Mouse (Mus musculus) embryonic stem cell, embryonic (primary cell): ENCODE results near the gene Rbfox1.

Experiments used
- CTCF ChIA-PET, 4 experiments: fragments of 300-600 bp in 2 of 4; fragments of 350-600 bp in 2 of 4; sonication (Branson Sonifier 250); formaldehyde crosslinking; loops; one replicate each; lab custom pipeline; 2022; ENCODE audit warnings: inconsistent platforms in 2 of 4; lab: Charles Lee
- POLR2A ChIA-PET, 4 experiments: fragments of 300-600 bp in 2 of 4; fragments of 350-600 bp in 2 of 4; sonication (Branson Sonifier 250); formaldehyde crosslinking; loops; one replicate each; lab custom pipeline; 2022; ENCODE audit warnings: antibody characterized with exemption in 4 of 4, inconsistent platforms in 1 of 4; lab: Charles Lee

The Rbfox1 gene

GRCm38 (mm10) chr16:6883798-6884197, 998.6 kb downstream of the Rbfox1 start:
- ChIA-PET CTCF (interaction anchor here in 1 of 4 experiments (0.6 kb wide), 1 partner anchor 350 kb away, joined by 3 read pairs; no protein-coding TSS in a partner anchor), POLR2A (no interaction called here)

GRCm38 (mm10) chr16:6885617-6886016, 1000.5 kb downstream of the Rbfox1 start:
- POLR2A ChIA-PET, result interaction anchor here in 1 of 4 experiments (1.2 kb wide), 1 partner anchor 10 kb away, joined by 4 read pairs; no protein-coding TSS in a partner anchor
- CTCF ChIA-PET, result no interaction called here

- CTCF ChIA-PET, result no interaction called here
These were observed 1004.1 kb downstream of the Rbfox1 start for GRCm38 (mm10) chr16:6889221-6889620.

GRCm38 (mm10) chr16:6897734-6898133, 1012.6 kb downstream of the Rbfox1 start:
- POLR2A ChIA-PET, result interaction anchor here in 1 of 4 experiments (0.6 kb wide), 1 partner anchor 12 kb away, joined by 3 read pairs; no protein-coding TSS in a partner anchor

More at GRCm38 (mm10) chr16:6889221-6889620, 1004.1 kb downstream of the Rbfox1 start:
- POLR2A ChIA-PET, result no interaction called here

GRCm38 (mm10) chr16:6900006-6900405, 1014.9 kb downstream of the Rbfox1 start:
- ChIA-PET CTCF (no interaction called here), POLR2A (no interaction called here)

More at GRCm38 (mm10) chr16:6897734-6898133, 1012.6 kb downstream of the Rbfox1 start:
- CTCF ChIA-PET, result no interaction called here

- ChIA-PET POLR2A (no interaction called here), CTCF (no interaction called here)
These were observed 1019.8 kb downstream of the Rbfox1 start for GRCm38 (mm10) chr16:6904984-6905383.

GRCm38 (mm10) chr16:6906001-6906400, 1020.8 kb downstream of the Rbfox1 start:
- ChIA-PET POLR2A (interaction anchor here in 1 of 4 experiments (0.6 kb wide), 1 partner anchor 97 kb away, joined by 3 read pairs; no protein-coding TSS in a partner anchor), CTCF (no interaction called here)

GRCm38 (mm10) chr16:6907550-6907949, 1022.4 kb downstream of the Rbfox1 start:
- POLR2A ChIA-PET, result no interaction called here
- CTCF ChIA-PET, result no interaction called here

GRCm38 (mm10) chr16:6914531-6914930, 1029.4 kb downstream of the Rbfox1 start:
- POLR2A ChIA-PET, result no interaction called here
- CTCF ChIA-PET, result interaction anchor here in 1 of 4 experiments (0.7 kb wide), 1 partner anchor 1424 kb away, joined by 3 read pairs; no protein-coding TSS in a partner anchor

GRCm38 (mm10) chr16:6918641-6919040, 1033.5 kb downstream of the Rbfox1 start:
- POLR2A ChIA-PET, result no interaction called here

GRCm38 (mm10) chr16:6919681-6920080, 1034.5 kb downstream of the Rbfox1 start:
- POLR2A ChIA-PET, result no interaction called here
- CTCF ChIA-PET, result no interaction called here

More at GRCm38 (mm10) chr16:6918641-6919040, 1033.5 kb downstream of the Rbfox1 start:
- CTCF ChIA-PET, result no interaction called here

- POLR2A ChIA-PET, result no interaction called here
- CTCF ChIA-PET, result no interaction called here
These were observed 1042.5 kb downstream of the Rbfox1 start for GRCm38 (mm10) chr16:6927661-6928060.

- CTCF ChIA-PET, result interaction anchor here in 1 of 4 experiments (0.5 kb wide), 1 partner anchor 16 kb away, joined by 3 read pairs; no protein-coding TSS in a partner anchor
These were observed 1045.6 kb downstream of the Rbfox1 start for GRCm38 (mm10) chr16:6930795-6931194.

GRCm38 (mm10) chr16:6946151-6946550, 1061.0 kb downstream of the Rbfox1 start:
- CTCF ChIA-PET, result no interaction called here

More at GRCm38 (mm10) chr16:6930795-6931194, 1045.6 kb downstream of the Rbfox1 start:
- POLR2A ChIA-PET, result interaction anchor here in 1 of 4 experiments (0.7 kb wide), 1 partner anchor 1233 kb away, joined by 3 read pairs; no protein-coding TSS in a partner anchor

GRCm38 (mm10) chr16:6949666-6950065, 1064.5 kb downstream of the Rbfox1 start:
- ChIA-PET POLR2A (no interaction called here), CTCF (no interaction called here)

More at GRCm38 (mm10) chr16:6946151-6946550, 1061.0 kb downstream of the Rbfox1 start:
- POLR2A ChIA-PET, result interaction anchor here in 1 of 4 experiments (0.6 kb wide), 1 partner anchor 148 kb away, joined by 3 read pairs; no protein-coding TSS in a partner anchor

GRCm38 (mm10) chr16:6955102-6955675, 1070.0 kb downstream of the Rbfox1 start:
- CTCF ChIA-PET, result no interaction called here
- POLR2A ChIA-PET, result no interaction called here

GRCm38 (mm10) chr16:6961931-6962379, 1076.8 kb downstream of the Rbfox1 start:
- POLR2A ChIA-PET, result no interaction called here

GRCm38 (mm10) chr16:6962508-6962907, 1077.4 kb downstream of the Rbfox1 start:
- POLR2A ChIA-PET, result no interaction called here

More at GRCm38 (mm10) chr16:6961931-6962379, 1076.8 kb downstream of the Rbfox1 start:
- CTCF ChIA-PET, result no interaction called here

GRCm38 (mm10) chr16:6963533-6963932, 1078.4 kb downstream of the Rbfox1 start:
- POLR2A ChIA-PET, result interaction anchor here in 1 of 4 experiments (0.5 kb wide), 1 partner anchor 378 kb away, joined by 3 read pairs; no protein-coding TSS in a partner anchor
- CTCF ChIA-PET, result no interaction called here

More at GRCm38 (mm10) chr16:6962508-6962907, 1077.4 kb downstream of the Rbfox1 start:
- CTCF ChIA-PET, result no interaction called here
